Mouse (Mus musculus) WW6 (cell line): ENCODE measurements around the gene Cd70.
"Not testable (repeated sequence)": the region's sequence is repeated elsewhere in the genome, so short reads cannot be mapped to it uniquely, and the experiment has no call there.

Source experiments
- DNase-seq: peaks from one replicate; pipeline ENCODE4 v3.0.0-alpha.2; 2013; ENCODE audit warnings: low read depth, low spot score

Gene Cd70

DNA sequence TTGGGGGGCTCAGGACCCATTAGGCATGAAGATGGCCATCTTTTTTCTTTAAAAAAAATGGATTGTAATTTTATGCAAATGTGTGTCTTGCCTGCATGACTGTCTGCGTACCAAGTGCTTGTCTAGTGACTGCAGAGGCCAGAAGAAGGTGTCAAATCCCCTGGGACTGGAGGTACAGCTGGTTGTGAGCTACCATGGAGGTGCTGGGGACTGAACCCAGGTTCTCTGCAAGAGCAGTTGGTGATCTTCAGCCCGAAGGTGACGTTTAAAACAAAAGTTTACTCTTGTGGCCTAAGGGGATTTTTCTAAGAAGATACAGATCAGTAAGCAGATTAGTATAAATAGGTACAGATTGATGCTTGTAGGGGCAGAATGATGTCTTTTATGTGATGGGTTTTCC lies 13.9 kb downstream of the Cd70 start:
- no peak for DNase-seq

GRCm38 (mm10) chr17:57134693-57135092 lies 14.9 kb downstream of the Cd70 start:
- DNase-seq = no peak

GRCm38 (mm10) chr17:57134021-57134420 lies 15.6 kb downstream of the Cd70 start:
- DNase-seq = not testable (repeated sequence)

DNA sequence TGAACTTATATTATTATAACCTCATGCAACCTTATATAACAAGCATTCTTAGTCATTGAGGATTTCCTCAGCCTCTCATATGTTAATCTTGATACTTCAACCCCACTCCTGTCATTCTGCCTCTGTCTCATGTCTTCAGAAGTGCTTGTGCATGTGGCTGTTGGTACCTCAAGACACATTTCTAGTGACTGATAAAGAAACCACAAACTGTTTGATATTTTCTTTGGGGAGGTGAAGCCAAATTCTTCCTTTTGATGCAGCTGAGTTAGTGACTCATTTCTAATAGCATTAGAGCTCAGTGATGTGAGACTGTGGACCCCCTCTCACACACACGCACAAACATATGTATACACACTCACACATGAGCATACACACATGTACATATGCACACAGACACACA lies 17.8 kb downstream of the Cd70 start:
- no peak for DNase-seq

- DNase-seq = no peak
Observed at GRCm38 (mm10) chr17:57125853-57126622, 23.5 kb downstream of the Cd70 start.

DNA sequence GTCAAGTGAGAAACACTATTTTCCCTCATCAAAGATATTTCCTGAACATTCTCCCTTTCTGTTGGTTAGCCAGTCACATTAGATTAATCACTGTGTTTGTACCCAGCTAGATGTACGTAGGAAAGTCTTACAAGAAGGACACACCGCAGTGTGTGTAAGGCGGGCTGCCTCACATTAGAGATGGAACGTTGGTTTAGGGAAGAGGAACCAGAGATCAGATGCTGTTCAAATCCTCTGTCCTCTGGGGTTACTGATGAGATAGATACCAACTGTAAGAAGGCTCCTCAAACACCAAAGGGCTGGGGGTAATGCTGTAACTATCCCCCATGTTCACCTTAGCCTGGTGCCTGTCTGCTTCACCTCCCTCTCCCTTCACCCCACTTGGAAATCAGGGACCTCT lies 24.8 kb downstream of the Cd70 start:
- DNase-seq = no peak

GRCm38 (mm10) chr17:57123192-57124118 lies 26.1 kb downstream of the Cd70 start:
- DNase-seq = no peak

GRCm38 (mm10) chr17:57121856-57122255 lies 27.7 kb downstream of the Cd70 start:
- no peak for DNase-seq

- peak; percentile 67 for DNase-seq
Observed at GRCm38 (mm10) chr17:57118524-57119349, 30.8 kb downstream of the Cd70 start.

DNA sequence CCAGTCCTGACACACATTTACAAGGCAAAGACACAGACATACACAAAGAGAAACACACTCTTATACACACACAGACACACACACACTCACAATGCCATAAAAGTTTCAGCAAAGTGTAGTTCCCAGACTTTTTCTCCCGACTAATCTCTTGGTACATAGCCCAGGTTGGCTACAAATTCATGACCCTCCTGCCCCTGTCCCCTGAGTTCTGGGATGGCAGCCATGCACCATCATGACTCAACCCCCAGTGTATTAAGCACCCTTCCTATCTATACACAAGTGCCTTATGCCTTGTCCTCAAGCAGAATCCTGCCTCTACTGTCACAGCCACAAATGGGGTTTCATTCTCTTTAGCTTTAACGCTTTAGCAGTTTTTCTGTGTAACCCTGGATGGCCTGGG lies 32.8 kb downstream of the Cd70 start:
- no peak for DNase-seq

- DNase-seq = no peak
Observed at GRCm38 (mm10) chr17:57112768-57113474, 36.7 kb downstream of the Cd70 start.

DNA sequence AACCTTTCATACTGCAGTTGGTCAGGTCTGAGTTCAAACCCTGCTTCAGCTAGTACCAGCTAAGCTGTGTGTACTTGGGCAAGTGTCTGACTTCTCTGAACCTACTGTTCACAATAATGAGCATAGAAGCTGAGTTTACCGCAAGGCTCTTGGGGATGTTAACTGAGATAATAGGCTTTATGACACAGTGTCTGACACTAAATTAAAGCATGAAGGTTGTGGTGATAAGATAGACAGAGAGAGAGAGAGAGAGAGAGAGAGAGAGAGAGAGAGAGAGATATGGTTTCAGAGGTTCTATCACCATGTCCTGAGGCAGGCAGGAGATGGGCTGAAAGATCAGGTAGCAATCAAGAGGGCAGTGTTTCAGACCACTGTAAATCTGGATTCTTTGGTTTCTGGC lies 39.6 kb downstream of the Cd70 start:
- no peak for DNase-seq

DNA sequence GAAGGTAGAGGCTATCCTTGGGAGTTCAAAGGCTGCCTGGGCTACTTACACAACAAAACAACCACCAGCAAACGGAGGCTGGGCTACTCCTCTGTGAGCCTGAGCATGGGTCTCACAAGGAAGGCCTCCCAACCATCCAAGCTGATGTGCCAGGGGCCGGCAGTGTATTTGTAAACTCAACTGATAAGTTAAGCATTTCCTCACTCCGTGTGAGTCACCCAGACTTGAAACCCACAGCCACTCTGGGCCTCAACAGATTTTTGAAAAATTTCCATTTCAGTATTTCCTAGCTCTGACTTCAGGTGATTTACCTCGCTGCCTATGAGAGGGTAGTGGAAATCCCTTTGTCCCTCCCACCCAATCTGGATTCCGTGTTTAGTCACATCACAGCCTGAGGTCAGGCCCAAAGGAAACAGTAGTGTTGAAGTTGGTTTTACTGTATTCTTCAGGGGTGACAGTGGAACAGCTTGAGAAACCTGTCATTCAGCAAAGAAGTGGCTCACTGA lies 40.9 kb downstream of the Cd70 start:
- no peak for DNase-seq

DNA sequence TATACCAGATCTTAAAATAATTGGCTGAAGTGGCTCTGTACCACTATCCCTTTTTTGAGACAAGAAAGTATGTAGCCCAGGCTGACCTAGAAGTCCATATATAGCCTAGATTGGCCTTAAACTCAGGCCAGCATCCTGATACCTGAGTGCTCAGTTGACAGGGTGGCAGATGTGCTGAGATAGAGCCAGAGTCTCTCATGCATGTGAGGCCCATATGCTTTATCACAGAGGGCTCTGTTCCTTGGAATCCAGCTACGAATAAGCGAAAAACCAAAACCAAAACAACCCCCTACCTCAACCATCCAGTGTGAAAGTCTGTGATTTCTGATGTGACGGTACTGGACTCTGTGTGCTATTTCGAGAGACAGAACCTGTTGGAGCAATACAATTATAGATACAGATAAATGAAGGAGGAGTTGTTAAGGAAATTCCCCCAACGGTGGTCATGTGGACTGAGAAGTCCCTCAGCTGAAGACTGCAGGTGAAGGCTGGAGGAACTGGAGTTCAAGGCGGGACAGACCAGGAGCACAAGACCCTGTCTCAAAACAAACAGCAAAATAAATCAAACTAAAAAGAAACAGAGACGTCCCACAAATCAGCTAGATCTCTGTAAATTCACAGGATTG lies 41.4 kb downstream of the Cd70 start:
- no peak for DNase-seq

- no peak for DNase-seq
Observed at GRCm38 (mm10) chr17:57107064-57107463, 42.5 kb downstream of the Cd70 start.

DNA sequence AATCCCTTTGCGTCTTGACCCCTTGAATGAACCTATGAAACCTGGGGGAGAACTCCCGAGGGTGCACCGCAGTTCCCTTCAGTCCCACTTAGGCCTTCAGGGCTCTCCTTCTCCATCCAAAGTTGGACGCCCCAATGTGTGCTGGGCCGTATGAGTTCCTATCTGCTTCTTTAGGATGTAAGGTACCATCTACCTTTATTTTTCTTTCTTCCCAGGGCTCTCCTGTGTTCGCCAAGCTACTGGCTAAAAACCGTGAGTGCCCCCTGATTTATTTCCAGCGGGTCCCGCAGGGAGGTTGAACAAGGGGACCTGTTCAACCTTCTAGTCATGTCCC lies 43.6 kb downstream of the Cd70 start:
- DNase-seq = no peak

DNA sequence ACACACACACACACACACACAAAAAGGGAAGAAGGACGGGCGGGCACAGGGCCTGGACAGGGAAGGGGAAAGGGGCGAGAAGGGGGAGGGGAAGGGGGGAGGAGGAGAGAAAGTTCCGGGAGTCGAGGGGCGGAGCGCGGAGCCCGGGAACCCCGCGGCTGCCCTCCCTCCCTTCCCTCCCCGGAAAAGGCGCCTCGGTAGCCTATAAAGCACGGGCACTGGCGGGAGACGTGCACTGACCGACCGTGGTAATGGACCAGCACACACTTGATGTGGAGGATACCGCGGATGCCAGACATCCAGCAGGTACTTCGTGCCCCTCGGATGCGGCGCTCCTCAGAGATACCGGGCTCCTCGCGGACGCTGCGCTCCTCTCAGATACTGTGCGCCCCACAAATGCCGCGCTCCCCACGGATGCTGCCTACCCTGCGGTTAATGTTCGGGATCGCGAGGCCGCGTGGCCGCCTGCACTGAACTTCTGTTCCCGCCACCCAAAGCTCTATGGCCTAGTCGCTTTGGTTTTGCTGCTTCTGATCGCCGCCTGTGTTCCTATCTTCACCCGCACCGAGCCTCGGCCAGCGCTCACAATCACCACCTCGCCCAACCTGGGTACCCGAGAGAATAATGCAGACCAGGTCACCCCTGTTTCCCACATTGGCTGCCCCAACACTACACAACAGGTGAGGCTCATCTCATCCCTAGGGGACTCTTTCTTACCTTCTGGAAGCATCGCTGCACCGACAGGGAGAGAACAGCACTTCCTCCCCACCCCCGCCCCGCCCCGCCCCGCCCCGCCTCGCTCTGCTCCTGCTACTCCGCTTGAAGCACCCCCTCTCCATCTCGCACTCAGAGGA lies 44.2 kb downstream of the Cd70 start, which contains the start of gene Tnfsf9:
TSS of gene Tnfsf9 (plus strand) at position 145 of the 854 bp plus-strand sequence.
- no peak for DNase-seq

DNA sequence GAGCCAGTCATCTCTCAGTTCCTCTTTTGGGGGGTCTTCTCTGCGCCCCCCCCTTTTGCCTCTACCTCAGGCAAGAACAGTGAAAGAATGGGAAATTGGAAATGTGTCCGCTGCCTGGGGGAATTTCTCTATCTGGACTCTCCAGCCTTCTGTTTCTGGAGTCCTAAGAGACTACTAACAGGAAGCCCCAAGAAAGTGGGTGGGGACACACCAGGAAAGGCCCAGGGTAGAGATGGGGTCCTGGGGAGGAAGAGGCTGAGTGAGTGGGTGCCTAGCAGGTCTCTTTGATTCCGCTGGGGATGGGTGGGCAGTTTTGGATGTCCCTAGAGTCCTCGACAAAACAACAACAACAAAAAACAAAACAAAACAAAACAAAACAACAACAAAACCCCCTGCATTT lies 45.1 kb downstream of the Cd70 start:
- no peak for DNase-seq

DNA sequence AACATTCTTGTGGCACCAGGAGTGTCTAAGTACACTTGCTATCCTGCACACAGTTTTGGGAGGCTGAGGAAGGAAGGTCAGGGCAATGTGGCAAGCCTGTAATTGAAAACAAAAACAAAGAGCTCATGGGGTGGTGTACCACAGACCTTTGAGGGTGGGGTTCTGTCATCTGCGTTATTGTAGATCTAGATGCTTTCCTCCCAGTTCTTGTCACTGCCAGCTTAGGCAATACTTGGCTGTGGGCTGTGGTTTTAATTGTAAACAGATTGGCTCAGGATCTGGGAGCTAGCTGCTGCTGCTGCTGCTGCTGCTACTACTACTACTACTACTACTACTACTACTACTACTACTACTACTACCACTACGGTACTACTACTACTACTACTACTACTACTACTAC lies 47.3 kb downstream of the Cd70 start:
- no peak for DNase-seq
